Mouse (Mus musculus) brain, embryonic 14.5 days (tissue): ENCODE results near the gene Lmnb2.

Experiments used
- CTCF ChIP-seq: fragments of 200-500 bp; IDR thresholded peaks from 2 replicates; pipeline ENCODE4 v1.5.1; 2012; ENCODE audit warnings: inconsistent platforms, mild to moderate bottlenecking, moderate library complexity, borderline replicate concordance; ENCODE audit not compliant: insufficient read depth, insufficient read length; ENCODE audit errors: extremely low read depth
- POLR2A ChIP-seq: fragments of 200-500 bp; IDR thresholded peaks from 2 replicates; pipeline ENCODE4 v1.6.1; 2012; ENCODE audit warnings: mild to moderate bottlenecking, inconsistent platforms, borderline replicate concordance; ENCODE audit not compliant: poor library complexity, insufficient read depth, insufficient read length, severe bottlenecking; ENCODE audit errors: extremely low read depth

DNA sequence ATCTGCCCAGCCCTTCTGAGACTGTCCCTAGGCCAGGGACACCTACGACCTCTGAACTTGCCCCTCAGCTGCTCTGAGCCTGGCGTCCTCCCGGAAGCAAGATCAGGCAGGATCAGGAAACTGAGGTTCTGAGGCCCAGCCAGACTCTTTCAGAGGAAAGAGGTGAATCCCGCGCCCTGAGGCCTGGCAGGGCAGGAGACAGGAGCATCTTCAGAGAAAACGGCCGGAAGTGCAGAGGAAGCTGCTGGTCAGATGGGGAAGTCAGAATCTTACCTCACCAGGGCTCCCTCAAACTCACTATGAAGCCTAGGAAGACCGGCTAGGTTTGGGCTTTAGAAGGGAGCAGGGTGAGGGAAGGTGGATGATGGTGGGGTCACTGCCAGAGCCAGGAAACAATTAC lies 24.9 kb upstream of the Lmnb2 start:
- TF ChIP-seq POLR2A (no peak), CTCF (no peak)
